Mouse (Mus musculus): ENCODE measurements around the gene Rab44. TPM values are rescaled to one million over a fixed set of nuclear protein-coding genes. Genes with fewer than 3 reads are reported as not detected.

Gene Rab44
- total and polyA plus RNA-seq, 2 experiments from 2014 or later: 0.23 to 2.0 TPM

DNA sequence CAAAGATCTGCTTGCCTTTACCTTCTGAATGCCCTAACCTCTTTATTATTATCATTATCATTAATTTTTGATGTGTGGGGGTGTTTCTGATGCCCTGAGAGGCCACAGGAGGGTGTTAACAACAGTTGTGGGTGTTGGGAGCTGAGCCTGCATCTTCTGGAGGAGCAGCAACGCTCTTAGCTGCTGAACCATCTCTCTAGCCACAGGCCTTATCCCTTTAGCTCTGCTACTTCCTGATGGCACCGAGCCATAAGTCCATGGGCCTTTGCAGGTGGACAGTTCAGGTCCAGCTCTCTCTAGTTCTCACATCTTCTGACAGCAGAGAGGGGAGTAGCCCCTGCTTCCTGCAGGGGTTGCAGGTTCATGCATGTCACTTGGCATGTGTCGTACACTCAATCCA is 27.6 kb downstream of the Rab44 start:
- Histone ChIP-seq H3K4me2 (ENCODE audit: low read depth, low read length) (no peak overlapping the region), H3K9ac (replicated peaks; ENCODE audit: low read depth, low read length) (no peak overlapping the region), H3K4me3 (ENCODE audit: low read depth, low read length) (no peak overlapping the region), H3K27ac (ENCODE audit: low read depth) (no peak overlapping the region), H3K4me1 (ENCODE audit: control insufficient read depth, insufficient read depth) (no peaks in the 10 kb centered on the region), H3K27me3 (ENCODE audit: control insufficient read depth, insufficient read depth, low read length) (no peaks in the 10 kb centered on the region), H3K36me3 (replicated peaks; ENCODE audit: control insufficient read depth, insufficient read depth, low read length) (no peaks in the 10 kb centered on the region), H3K9me3 (replicated peaks; ENCODE audit: control insufficient read depth, low read length) (no peaks in the 10 kb centered on the region)
- no peak for TF ChIP-seq EP300 (IDR thresholded peaks at IDR 0.05; ENCODE audit: low read depth)
- no peak for TF ChIP-seq CTCF (IDR thresholded peaks at IDR 0.05; ENCODE audit: low read depth)
- ATAC-seq (ENCODE audit: insufficient read depth, low read depth): no peak
- no peak for DNase-seq (ENCODE audit: low spot score)
- WGBS: 89% methylated on average over 3 of the region's 3 CpGs

DNA sequence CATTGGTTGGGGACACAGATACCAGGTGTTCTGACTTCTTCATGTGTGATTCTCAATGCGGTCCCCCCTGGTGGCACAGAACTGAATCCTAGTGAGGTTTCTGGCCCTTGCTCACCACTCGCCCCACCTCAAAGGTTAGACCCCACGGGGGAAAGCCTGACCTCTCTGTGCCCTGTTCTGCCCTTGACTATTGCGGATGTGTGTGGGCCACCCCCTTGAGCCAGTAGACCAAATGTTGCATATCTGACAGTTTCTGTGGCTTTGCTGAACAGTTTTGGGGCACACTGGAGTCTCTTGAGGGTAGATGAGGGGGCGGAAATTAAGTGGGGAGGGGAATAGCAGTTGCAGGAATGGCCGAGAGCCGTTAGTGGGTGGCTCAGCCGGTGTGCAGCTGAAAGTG is 29.3 kb downstream of the Rab44 start:
- no peak overlapping the region for H3K27ac ChIP-seq (ENCODE audit: low read depth)
- no peak overlapping the region for H3K9ac ChIP-seq (replicated peaks; ENCODE audit: low read depth, low read length)
- H3K4me1 ChIP-seq (ENCODE audit: control insufficient read depth, insufficient read depth): peaks cover 4% of the 10 kb centered on the region; the same call in 1 of the 2 replicates
- whole genome bisulfite sequencing: 80% methylated on average over 8 of the region's 8 CpGs
- H3K4me2 ChIP-seq (ENCODE audit: low read depth, low read length): no peak overlapping the region
- no peak overlapping the region for H3K4me3 ChIP-seq (ENCODE audit: low read depth, low read length)
- no peaks in the 10 kb centered on the region for H3K27me3 ChIP-seq (ENCODE audit: control insufficient read depth, insufficient read depth, low read length)
- H3K36me3 ChIP-seq (replicated peaks; ENCODE audit: control insufficient read depth, insufficient read depth, low read length): no peaks in the 10 kb centered on the region
- ATAC-seq (ENCODE audit: insufficient read depth, low read depth): no peak
- TF ChIP-seq CTCF (IDR thresholded peaks at IDR 0.05; ENCODE audit: low read depth) (no peak), EP300 (IDR thresholded peaks at IDR 0.05; ENCODE audit: low read depth) (no peak)
- no peak for DNase-seq (ENCODE audit: low spot score)
- no peaks in the 10 kb centered on the region for H3K9me3 ChIP-seq (replicated peaks; ENCODE audit: control insufficient read depth, low read length)

DNA sequence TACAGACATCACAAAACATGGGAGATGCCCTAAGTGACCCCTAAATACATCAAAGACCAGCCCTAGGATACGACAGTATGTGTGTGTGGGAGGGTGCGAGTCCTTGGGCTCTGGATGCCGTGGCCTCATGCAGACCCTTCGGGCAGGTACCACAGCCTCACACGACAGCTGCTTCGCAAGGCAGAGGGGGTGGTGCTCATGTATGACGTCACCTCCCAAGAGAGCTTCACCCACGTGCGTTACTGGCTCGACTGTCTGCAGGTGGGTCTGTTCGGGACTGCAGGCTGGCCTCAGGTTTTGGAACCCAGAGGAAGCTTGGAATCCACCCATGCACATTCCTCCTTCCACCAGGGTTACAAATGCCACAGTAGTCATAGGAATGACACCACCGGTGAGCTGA is 31.2 kb downstream of the Rab44 start:
- H3K4me3 ChIP-seq (ENCODE audit: low read depth, low read length): no peak overlapping the region
- H3K4me1 ChIP-seq (ENCODE audit: control insufficient read depth, insufficient read depth): peaks cover 4% of the 10 kb centered on the region; the same call in 1 of the 2 replicates
- no peaks in the 10 kb centered on the region for H3K27me3 ChIP-seq (ENCODE audit: control insufficient read depth, insufficient read depth, low read length)
- TF ChIP-seq CTCF (IDR thresholded peaks at IDR 0.05; ENCODE audit: low read depth) (no peak), EP300 (IDR thresholded peaks at IDR 0.05; ENCODE audit: low read depth) (no peak)
- H3K36me3 ChIP-seq (replicated peaks; ENCODE audit: control insufficient read depth, insufficient read depth, low read length): no peaks in the 10 kb centered on the region
- H3K9ac ChIP-seq (replicated peaks; ENCODE audit: low read depth, low read length): no peak overlapping the region
- H3K4me2 ChIP-seq (ENCODE audit: low read depth, low read length): no peak overlapping the region
- DNase-seq (ENCODE audit: low spot score) (no peak), ATAC-seq (ENCODE audit: insufficient read depth, low read depth) (no peak)
- 83% methylated on average over 12 of the region's 12 CpGs for WGBS
- no peak overlapping the region for H3K27ac ChIP-seq (ENCODE audit: low read depth)
- no peaks in the 10 kb centered on the region for H3K9me3 ChIP-seq (replicated peaks; ENCODE audit: control insufficient read depth, low read length)

DNA sequence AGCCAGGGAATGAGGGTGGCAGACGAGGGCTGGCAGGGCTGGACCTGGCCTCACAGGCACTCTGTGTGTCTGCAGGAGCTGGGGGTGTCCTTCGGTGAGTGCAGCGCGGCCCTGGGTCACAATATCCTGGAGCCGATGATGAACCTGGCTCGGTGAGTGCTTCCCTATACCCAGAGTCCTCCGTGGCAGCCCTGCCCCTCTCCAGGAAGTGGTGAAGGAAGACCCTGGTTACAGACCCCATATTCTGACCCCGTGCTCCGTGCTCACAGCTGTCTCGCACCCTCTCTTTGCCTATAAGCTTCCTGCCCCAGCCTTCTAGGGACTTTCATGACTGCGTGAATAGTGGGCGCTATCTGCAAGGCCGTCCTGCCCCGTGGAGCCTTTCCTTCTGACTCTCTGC is 33.3 kb downstream of the Rab44 start:
- Histone ChIP-seq H3K4me2 (ENCODE audit: low read depth, low read length) (no peak overlapping the region), H3K27me3 (ENCODE audit: control insufficient read depth, insufficient read depth, low read length) (no peaks in the 10 kb centered on the region), H3K27ac (ENCODE audit: low read depth) (no peak overlapping the region), H3K36me3 (replicated peaks; ENCODE audit: control insufficient read depth, insufficient read depth, low read length) (no peaks in the 10 kb centered on the region), H3K4me3 (ENCODE audit: low read depth, low read length) (no peak overlapping the region), H3K9ac (replicated peaks; ENCODE audit: low read depth, low read length) (no peak overlapping the region), H3K4me1 (ENCODE audit: control insufficient read depth, insufficient read depth) (peaks cover 4% of the 10 kb centered on the region; the same call in 1 of the 2 replicates), H3K9me3 (replicated peaks; ENCODE audit: control insufficient read depth, low read length) (no peaks in the 10 kb centered on the region)
- DNase-seq (ENCODE audit: low spot score) (no peak), ATAC-seq (ENCODE audit: insufficient read depth, low read depth) (no peak)
- no peak for TF ChIP-seq EP300 (IDR thresholded peaks at IDR 0.05; ENCODE audit: low read depth)
- no peak for TF ChIP-seq CTCF (IDR thresholded peaks at IDR 0.05; ENCODE audit: low read depth)
- 81% methylated on average over 14 of the region's 14 CpGs for WGBS

DNA sequence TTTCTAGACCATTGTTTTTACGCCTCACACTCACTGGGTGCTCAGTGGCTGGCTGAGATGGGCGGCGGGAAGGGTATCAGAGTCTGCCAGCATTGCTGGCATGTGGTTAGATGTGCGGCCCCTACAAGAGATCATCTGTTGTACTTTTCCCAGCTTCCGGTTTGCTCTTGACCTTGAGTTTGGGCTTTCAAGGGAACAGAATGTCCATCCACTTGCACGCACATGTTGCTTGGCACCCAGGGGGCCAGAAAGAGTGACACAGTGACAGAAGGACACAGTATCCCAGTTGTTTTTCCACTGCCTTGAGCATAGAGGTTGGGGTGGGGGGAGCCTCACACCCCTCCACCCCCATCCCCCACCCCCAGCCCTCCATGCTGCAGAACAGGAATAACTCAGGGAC is 33.8 kb downstream of the Rab44 start:
- H3K9ac ChIP-seq (replicated peaks; ENCODE audit: low read depth, low read length): no peak overlapping the region
- peaks cover 4% of the 10 kb centered on the region; the same call in 1 of the 2 replicates for H3K4me1 ChIP-seq (ENCODE audit: control insufficient read depth, insufficient read depth)
- H3K36me3 ChIP-seq (replicated peaks; ENCODE audit: control insufficient read depth, insufficient read depth, low read length): no peaks in the 10 kb centered on the region
- H3K27ac ChIP-seq (ENCODE audit: low read depth): 0 out of 2 replicates have a peak overlapping the region, but pooled peaks have one; percentile 14
- H3K4me2 ChIP-seq (ENCODE audit: low read depth, low read length): no peak overlapping the region
- peak; percentile 60 for ATAC-seq (ENCODE audit: insufficient read depth, low read depth)
- H3K27me3 ChIP-seq (ENCODE audit: control insufficient read depth, insufficient read depth, low read length): no peaks in the 10 kb centered on the region
- WGBS: 61% methylated on average over 6 of the region's 6 CpGs
- H3K9me3 ChIP-seq (replicated peaks; ENCODE audit: control insufficient read depth, low read length): no peaks in the 10 kb centered on the region
- no peak for TF ChIP-seq CTCF (IDR thresholded peaks at IDR 0.05; ENCODE audit: low read depth)
- TF ChIP-seq EP300 (IDR thresholded peaks at IDR 0.05; ENCODE audit: low read depth): no peak
- H3K4me3 ChIP-seq (ENCODE audit: low read depth, low read length): no peak overlapping the region
- no peak for DNase-seq (ENCODE audit: low spot score)

DNA sequence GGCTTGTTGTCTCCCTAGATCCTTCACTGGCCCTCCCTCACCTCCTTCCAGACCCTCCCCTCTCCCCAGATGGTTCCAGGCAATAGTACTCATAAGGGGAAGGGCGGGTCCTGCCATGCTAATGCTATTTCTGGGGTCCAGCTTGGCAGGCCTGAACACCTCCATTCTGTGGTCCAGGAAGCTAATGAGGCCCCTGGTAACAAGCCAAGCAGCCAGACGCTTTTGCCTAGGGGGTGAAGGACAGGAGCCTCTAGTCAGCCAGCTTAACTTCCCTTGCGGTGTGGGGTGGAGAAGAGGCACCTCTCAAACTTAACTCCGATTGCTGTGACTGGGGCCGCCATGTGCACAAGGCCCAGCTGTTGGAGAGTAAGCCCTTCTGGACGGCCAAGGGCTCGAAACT is 35.8 kb downstream of the Rab44 start:
- H3K4me1 ChIP-seq (ENCODE audit: control insufficient read depth, insufficient read depth): peaks cover 4% of the 10 kb centered on the region; the same call in 1 of the 2 replicates
- no peak for ATAC-seq (ENCODE audit: insufficient read depth, low read depth)
- no peak for DNase-seq (ENCODE audit: low spot score)
- H3K27me3 ChIP-seq (ENCODE audit: control insufficient read depth, insufficient read depth, low read length): no peaks in the 10 kb centered on the region
- TF ChIP-seq CTCF (IDR thresholded peaks at IDR 0.05; ENCODE audit: low read depth) (no peak), EP300 (IDR thresholded peaks at IDR 0.05; ENCODE audit: low read depth) (no peak)
- no peaks in the 10 kb centered on the region for H3K36me3 ChIP-seq (replicated peaks; ENCODE audit: control insufficient read depth, insufficient read depth, low read length)
- H3K4me2 ChIP-seq (ENCODE audit: low read depth, low read length): no peak overlapping the region
- WGBS: 69% methylated on average over 7 of the region's 7 CpGs
- H3K9me3 ChIP-seq (replicated peaks; ENCODE audit: control insufficient read depth, low read length): no peaks in the 10 kb centered on the region
- no peak overlapping the region for H3K9ac ChIP-seq (replicated peaks; ENCODE audit: low read depth, low read length)
- H3K27ac ChIP-seq (ENCODE audit: low read depth): no peak overlapping the region
- H3K4me3 ChIP-seq (ENCODE audit: low read depth, low read length): no peak overlapping the region
